Mouse (Mus musculus) kidney, adult 2 months (tissue): Measurements from ENCODE around the gene Ppp1r2.

ENCODE experiments used
- CTCF ChIP-seq: fragments of 200-500 bp; conservative IDR thresholded peaks from 2 replicates; pipeline ENCODE4 v1.5.1; 2011; ENCODE audit warnings: low read depth, mild to moderate bottlenecking, control low read depth, low read length, moderate library complexity, mixed read lengths; ENCODE audit not compliant: insufficient read depth, insufficient read length
- POLR2A ChIP-seq: fragments of 200-500 bp; IDR thresholded peaks from one replicate; pipeline ENCODE4 v1.6.1; 2011; ENCODE audit warnings: low read depth, low read length, control low read depth

DNA sequence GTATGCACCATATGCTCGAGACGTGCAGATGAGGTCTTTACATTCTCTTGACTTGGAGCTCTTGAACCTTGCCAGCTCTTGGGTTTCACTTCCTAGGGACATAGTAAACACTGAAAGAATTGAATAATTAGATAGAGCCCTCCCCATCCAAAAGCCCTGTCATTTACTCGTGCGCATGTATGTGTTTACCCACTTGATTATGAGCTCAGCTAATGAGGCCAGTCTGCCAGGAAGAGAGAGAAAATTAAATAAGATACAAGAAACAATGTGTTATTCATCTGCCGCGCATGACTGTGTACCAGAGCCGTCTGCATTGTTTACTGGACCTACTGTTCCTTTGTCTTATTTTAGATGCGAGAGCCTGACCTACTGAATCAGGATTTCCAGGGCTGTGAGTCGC, 63.6 kb downstream of the Ppp1r2 start:
- TF ChIP-seq POLR2A (no peak), CTCF (no peak)
